Mouse (Mus musculus) heart, adult 11 months (tissue): ENCODE measurements around the gene Tollip.
"Not testable (repeated sequence)": the region's sequence is repeated elsewhere in the genome, so short reads cannot be mapped to it uniquely, and the experiment has no call there.

Experiments used
- DNase-seq: peaks from one replicate; pipeline ENCODE4 v3.0.0; 2022

Gene Tollip

DNA sequence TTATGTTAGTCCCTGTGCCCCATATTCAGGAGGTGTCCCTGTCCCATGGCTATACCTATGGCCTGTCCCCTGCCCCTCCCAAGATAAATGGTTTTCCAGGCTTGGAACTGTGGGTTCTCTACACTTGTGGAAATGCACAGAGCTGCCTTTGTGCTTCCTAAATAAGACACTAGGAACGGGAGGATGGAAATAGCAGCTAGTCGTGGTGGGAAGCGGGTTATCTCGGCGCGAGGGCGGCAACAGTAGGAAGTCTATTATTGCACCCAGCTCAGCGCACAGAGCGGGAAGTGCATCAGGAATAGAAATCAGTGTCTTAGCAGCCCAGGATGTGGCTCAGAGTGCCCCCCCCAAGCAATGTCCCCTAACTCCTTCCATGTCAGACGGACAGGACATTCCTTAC, 10.3 kb upstream of the Tollip start:
- DNase-seq = peak; percentile 83

DNA sequence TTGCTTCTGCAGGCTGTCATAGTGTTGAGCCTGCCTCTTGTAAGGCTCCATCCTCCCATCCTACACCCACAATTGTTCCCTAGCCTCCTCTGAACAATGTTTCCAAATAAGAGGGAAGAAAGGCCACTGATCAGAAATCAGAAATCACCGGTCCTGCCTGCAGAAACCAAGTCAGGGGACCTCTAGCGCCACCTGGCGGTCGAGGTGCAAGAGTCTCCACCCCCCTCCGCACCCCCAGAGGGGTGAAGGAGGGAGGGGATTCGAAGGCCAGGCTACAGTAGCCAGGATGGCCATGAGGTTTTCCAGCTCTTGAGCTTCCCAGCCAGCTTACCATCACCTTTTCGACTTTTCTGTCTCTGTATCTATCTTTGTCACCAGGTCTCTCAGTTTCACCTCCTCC, 6.6 kb upstream of the Tollip start:
- peak; percentile 91 for DNase-seq

DNA sequence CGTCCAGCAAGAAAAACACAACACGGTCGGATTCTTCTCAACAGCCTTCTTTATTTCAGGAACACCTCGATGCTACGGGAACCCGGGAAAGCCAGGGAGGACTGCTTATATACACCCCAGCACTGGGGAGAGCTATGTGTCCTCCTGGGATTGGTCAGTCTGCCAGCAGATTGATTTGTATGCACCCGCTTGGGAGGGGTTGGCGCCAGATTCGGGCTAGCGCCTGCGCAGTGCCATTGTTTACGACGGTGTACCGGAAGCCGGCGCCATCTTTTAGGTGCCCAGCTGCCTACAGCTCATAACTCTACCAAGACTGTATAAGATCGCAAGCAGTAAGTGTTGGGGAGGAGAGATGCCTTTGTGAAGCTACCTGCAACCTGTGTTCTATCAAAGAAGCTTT, 5.8 kb upstream of the Tollip start:
- not testable (repeated sequence) for DNase-seq

DNA sequence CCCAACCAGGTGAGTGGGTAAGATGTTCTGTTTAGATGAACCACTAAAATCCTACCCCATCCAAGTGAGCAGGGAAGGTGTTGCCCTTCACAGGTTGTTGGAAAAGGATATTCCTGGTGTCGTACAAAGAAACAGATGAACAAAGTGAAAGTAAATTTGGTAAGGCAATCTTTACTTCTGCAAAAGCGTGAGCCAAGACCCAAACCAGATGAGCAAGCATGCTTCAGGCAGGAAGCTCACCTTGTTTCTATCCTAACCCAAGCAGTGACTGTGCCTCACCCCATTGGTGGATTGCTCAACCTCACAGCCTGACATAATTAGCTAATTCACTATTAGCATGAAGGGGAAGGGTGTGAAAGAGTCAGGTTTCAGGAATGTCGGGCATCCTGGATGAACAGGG, 7.0 kb downstream of the Tollip start:
- DNase-seq = no peak

DNA sequence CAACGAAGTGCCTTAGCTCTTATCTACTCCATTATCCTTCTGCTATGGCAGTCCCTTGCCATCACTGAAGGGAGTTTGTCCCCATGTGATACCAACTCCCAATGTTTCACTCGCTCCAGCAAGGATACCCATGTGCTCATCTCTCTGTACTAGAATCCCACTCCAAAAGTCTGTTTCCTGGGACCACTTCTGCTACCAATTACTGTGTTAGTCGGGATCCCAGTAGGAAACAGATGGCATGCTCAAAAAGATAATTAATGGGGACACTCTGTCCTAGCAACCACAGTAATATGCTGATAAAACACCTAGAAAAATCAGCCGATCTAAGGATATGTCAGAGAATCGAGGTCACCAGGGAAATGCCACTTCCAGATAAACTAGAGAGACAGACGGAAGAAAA, 9.7 kb downstream of the Tollip start:
- no peak for DNase-seq

DNA sequence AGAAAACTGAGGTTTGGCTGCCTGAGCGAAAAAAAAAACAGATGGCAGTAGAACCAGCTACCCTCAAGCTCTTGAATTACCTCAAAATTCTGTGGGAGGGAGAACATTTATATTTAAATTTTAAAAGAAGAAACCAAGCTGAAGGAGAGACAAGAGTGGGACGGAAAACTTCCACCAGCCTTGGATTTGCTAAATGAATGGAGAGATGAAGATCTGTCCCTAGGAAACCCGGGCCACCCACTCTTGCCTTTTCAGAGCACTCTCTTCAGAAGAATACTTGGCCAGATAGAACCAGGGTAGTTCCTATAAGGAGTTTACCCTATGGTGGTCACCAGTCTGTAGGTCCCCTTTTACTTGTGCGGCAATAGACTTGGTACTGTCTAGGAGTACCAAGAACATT, 15.5 kb downstream of the Tollip start:
- DNase-seq = no peak

DNA sequence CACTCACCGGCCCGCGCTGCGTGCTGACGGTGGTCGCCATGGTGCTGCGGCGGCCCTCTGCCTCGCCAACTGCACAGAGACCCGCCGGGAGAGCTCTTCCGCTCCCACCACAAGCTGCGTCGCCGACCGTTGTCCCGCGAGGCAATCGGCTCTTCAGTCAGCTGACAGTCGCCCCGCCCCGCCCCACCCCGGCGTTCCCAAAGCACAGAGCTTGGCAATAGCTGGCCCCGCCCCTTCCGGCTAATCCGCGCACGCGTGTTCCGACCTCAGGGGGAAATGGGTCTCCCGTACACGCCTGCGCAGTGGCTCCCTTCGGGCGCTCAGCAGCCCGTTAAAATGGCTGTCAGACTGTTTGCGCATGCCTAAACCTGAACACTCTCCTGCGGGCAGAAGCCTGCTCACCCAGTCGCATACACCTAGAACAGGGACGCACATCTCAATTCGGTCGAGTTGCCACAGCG, 16.0 kb downstream of the Tollip start:
- peak; percentile 100 for DNase-seq

DNA sequence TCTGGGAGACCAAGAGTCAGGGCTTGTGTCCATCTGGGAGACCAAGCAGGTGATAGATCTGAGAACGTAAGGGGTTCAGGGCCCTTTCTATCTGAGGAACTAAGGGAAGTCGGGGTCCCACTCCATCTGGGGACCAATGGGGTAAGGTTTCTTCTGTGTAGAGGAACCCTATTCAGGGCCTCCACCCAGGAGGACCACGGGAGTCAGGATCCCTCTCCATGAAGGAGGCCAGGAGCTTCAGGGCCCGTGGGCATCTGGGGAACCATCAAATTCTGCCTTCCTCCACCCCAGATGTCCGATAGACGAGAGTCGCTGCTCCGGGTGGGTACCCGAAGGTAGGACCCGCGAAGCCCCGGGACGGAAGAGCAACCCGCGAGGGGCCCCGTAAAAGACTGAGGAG, 16.5 kb downstream of the Tollip start:
- DNase-seq = no peak

DNA sequence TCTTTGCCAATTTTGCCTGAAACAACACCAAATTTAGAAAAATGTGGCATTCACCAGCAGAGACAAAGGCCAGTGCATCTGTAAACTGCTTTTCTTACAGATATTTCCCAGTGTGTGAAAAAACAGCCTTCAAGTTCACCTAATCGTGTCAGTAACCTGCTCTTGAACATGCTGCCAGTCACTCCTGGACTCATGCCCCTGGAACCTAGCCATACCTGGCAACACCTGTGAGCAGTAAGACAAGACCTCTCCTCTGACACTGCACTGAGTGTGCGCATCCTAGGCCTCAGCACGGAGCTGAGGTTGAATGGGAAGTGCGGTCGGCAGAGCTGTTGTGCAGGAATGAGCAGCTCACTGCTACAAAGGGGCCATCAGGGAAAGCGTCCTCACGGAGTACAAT, 26.2 kb downstream of the Tollip start:
- no peak for DNase-seq

DNA sequence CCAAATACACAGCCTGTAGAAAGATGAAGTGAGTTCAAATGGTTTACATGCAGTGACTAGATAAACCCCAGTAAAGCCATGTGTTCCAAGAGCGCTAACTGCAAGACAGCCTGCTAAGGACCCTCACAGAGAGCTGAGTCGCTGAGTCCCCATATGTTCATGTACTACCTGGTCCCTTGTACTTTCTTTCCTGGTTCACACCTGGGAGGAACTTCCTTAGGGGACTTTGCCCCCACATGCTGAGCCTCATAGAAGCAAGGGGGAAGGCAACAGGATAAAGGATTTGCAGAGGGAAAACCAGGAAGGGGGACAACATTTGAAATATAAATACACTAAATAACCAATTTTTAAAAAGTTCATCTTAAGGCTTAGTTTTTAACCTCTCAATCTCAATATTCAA, 39.5 kb downstream of the Tollip start:
- no peak for DNase-seq

DNA sequence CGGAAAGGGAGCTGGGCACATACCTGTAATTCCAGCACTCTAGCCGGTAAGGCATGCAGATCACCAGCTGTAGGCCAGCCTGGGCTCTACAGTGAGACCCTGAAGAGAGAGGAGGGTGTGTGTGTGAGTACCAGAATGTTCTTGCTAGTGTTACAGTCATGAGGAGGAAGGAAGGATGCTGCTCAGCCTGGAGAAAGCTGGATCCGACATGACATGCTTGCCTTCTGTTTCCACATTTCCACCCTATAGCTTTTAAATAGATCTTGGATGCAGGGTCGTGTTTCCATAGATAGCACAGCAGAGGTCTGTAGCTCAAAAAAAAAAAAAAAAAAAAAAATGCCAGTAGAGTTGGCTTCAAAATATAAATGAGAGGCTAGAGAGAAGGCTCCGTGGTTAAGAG, 43.4 kb downstream of the Tollip start:
- no peak for DNase-seq

DNA sequence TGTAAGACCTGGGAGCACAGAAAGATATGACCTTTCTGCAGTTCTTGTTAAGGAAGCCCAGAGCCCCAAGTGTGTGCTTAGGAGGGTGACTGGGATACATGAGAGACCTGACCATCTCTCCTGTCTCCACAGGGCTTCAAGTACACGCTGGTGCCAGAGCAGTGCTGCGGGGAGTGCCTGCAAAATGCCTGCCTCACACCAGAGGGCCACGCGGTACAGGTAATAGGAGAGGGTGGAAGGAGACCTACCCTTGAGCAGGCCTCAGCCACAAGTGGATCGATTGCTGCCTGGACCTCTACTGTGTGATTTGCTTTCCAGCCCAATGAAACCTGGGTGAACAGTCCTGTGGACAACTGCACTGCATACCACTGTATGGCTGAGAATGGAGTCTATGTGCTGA, 47.8 kb downstream of the Tollip start:
- DNase-seq = no peak

DNA sequence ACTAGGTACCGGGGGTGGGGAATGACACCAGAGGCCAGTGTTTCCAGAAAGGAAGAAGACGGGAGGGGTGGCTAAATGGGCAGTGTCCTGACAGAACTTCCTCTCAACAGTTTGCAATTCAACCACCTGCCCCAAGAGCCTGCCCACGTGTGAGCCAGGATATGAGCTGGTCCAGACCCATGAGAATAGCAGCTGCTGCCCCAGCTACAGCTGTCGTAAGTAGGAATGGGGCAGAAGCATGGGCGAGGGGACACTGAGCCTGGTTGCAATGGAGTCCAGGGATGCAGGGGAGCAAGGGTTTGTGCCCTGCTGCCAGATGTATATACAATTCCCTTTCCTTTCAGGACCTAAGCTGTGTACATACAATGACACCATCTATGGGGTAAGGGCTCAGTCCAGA, 48.7 kb downstream of the Tollip start:
- no peak for DNase-seq

DNA sequence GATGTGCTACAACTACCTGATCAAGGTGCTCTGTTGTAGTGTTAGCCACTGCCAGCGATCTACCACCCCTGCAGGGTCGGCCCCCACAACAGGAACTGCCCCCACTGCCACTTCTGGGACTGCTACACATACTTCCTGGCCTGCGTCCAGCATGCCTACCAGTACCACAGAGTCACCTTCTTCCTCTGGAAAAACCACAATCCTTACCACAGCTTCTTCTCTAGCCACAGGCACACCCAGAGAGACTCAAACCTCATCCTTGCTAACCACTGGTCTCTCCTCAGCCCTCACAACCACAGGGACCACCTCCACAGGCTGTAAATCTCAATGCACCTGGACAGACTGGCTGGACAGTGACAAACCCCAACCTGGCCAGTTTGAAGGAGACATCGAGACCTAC, 57.3 kb downstream of the Tollip start:
- no peak for DNase-seq

DNA sequence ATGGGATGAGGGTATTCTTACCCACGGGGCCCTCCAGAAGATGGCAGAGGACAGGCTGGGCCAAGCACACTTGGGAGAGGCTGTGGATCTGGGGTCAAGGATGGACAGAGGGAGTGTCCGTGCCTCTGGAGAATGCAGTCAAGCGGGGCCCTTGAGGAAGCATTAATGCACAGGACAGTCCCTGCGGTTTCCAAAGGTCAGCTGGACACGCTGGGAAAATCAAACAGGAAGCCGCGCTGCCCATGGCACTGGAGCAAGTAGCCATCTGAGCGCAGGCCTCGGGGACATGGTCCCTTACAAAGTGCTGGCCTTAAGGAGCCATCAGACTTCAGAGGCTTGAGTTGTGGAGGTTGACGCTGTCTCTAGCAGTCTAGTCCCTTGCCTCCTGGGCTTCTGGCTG, 78.0 kb downstream of the Tollip start:
- DNase-seq = no peak

DNA sequence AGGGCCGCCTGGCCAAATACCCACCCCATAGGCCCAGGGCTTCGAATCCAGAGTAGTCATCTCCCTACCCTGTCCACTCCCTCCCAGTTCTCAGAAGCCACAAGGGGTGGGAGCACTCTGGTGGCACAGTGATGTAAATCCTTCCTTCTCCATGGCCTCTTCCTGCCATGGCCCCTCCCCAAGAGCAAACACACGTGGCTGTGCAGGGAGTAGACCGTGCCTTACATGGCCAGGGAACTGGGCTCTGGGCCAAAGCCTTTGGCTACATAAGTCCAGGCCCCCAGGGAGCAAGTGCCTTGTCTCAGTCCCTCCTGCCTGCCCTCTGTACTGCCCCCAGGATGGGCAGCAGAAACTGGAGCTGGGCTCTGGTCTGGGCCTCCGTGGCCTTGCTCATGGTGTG, 79.5 kb downstream of the Tollip start, which contains the start of gene Muc5b:
Gene Muc5b (plus strand): TSS at position 292 of the 400 bp plus-strand sequence.
- DNase-seq = no peak

DNA sequence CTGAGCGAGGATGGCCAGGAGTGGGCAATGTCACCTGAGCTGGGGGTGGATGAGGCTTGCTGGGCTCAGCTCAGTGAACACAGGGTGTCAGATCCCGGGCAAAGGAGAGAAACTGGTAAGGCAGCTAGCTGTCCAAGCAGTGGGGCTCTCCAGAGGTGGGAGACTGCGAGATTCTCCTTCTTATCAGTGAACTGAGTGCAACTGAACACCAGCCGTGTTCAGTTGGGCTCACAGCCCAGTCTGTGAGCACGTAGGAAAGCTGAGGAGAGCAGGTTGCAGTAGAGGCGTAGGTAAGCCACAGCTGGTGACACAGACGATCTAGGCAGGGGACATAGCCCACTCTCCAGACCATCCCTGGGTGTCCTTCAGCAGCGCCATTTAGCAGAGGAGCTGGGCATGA, 81.9 kb downstream of the Tollip start:
- DNase-seq = no peak

DNA sequence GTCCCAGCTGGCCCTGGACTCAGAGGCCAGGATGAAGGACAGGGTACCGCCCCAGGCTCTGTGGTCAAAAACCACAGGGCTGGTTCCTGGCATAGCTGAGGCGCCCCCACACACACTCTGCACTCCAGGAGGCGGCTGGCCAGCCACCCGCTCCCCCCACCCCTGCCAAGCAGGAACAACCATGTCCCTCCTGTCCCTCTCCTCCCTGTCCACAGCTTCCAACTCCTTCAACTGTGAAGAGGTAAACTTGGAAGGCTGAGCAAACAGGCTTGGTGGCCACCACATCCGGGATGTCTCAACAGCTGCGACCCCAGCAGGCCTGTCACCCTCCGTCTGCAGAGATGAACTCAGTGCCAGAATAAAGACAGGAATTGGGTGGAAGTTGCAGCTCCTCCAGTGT, 82.4 kb downstream of the Tollip start:
- DNase-seq = no peak
